Mouse (Mus musculus): ENCODE results near the gene Adcy4. TPM values are rescaled to one million over a fixed set of nuclear protein-coding genes. Genes with fewer than 3 reads are reported as not detected.

Gene Adcy4
- total and polyA plus RNA-seq, 2 experiments from 2014 or later = 10.6 to 17.4 TPM

DNA sequence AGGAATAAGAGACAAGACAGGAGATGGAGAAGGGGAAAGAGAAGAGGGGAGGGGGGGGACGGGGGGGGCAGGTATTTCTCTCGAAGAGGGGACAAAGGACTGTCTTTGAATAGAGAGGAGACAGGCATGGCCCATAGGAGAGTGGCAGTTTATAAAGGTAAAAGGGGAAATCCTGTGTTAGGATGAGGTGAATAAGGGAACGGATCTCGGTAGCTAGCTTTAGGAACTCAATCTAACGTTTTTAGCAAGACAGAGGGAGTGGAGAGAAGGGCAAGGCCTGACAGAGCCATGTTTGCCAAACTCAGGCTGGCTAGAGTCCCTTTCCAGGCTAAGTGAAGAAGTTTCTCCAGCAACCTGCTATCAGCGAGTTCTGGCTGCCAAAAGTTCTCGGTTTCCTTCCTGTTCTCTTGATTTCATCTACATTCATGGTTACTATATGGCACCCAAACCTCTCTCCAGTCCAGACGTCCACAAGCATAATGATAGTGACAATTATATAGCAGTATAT lies 61.4 kb downstream of the Adcy4 start:
- 40% methylated on average over 8 of the region's 8 CpGs for WGBS
- DNase-seq (ENCODE audit: low spot score) (no peak), ATAC-seq (ENCODE audit: insufficient read depth, low read depth) (no peak)
- Histone ChIP-seq H3K4me3 (ENCODE audit: low read depth, low read length) (peak overlapping the region; percentile 80), H3K9ac (replicated peaks; ENCODE audit: low read depth, low read length) (0 out of 2 replicates have a peak overlapping the region, but pooled peaks have one; percentile 12), H3K4me1 (ENCODE audit: control insufficient read depth, insufficient read depth) (no peaks in the 10 kb centered on the region; the same call in 1 of the 2 replicates), H3K36me3 (replicated peaks; ENCODE audit: control insufficient read depth, insufficient read depth, low read length) (peaks cover 2% of the 10 kb centered on the region), H3K4me2 (ENCODE audit: low read depth, low read length) (peak overlapping the region; percentile 68), H3K9me3 (replicated peaks; ENCODE audit: control insufficient read depth, low read length) (no peaks in the 10 kb centered on the region), H3K27me3 (ENCODE audit: control insufficient read depth, insufficient read depth, low read length) (no peaks in the 10 kb centered on the region), H3K27ac (ENCODE audit: low read depth) (no peak overlapping the region)
- TF ChIP-seq CTCF (IDR thresholded peaks at IDR 0.05; ENCODE audit: low read depth) = no peak
- TF ChIP-seq EP300 (IDR thresholded peaks at IDR 0.05; ENCODE audit: low read depth) = no peak

DNA sequence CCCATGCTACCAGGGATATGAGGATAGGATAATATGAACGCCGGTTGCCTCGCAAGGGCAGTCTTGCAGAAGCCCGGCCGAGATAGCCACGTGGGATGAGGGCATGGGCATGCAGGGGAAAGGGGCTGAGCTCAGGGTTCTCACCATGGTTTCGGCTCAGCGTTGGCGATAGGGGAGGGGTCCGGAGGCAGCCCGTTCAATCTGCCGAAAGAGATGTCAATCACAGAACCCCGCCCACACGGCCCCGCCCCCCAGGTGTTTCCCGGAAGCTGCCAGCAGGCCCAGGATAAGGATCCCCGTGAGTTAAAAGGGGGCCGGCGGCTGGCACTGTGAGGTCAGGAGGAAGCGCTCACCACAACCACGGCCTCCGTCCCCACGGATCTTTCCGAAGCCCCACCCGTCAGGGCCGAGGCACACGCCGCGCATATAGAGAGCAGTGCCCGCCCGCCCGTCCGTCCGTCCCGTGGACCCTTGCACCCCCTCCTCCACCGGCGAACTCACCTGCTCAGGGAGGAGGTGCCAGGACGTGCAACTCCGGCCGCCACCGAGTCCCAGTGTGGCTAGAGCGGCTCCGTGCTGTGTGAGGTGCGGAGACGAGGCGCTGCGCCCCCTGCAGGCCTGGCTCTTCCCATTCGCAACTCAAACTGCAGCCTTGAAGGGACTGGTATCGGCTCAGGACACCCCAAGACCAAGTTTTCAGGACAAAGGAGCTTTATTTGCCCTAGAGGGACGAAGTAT lies 62.0 kb downstream of the Adcy4 start, which contains the start of gene Rabggta:
Gene Rabggta (minus strand): TSS at position 564 of the 738 bp plus-strand sequence.
- peak within 1 kb of the TSS; percentile 70 for H3K9ac ChIP-seq (replicated peaks; ENCODE audit: low read depth, low read length)
- H3K4me1 ChIP-seq (ENCODE audit: control insufficient read depth, insufficient read depth) = no peaks in the 10 kb centered on the region; the same call in 1 of the 2 replicates
- H3K4me2 ChIP-seq (ENCODE audit: low read depth, low read length) = peak within 1 kb of the TSS; percentile 68
- H3K9me3 ChIP-seq (replicated peaks; ENCODE audit: control insufficient read depth, low read length) = no peaks in the 10 kb centered on the region
- DNase-seq (ENCODE audit: low spot score) (peak; percentile 87), ATAC-seq (ENCODE audit: insufficient read depth, low read depth) (peak; percentile 92)
- peaks cover 8% of the 10 kb centered on the region for H3K36me3 ChIP-seq (replicated peaks; ENCODE audit: control insufficient read depth, insufficient read depth, low read length)
- no peaks in the 10 kb centered on the region for H3K27me3 ChIP-seq (ENCODE audit: control insufficient read depth, insufficient read depth, low read length)
- TF ChIP-seq EP300 (IDR thresholded peaks at IDR 0.05; ENCODE audit: low read depth) = no peak
- TF ChIP-seq CTCF (IDR thresholded peaks at IDR 0.05; ENCODE audit: low read depth) = peak; percentile 90
- WGBS = under 1% methylated on average over 49 of the region's 50 CpGs
- peak within 1 kb of the TSS; percentile 75 for H3K27ac ChIP-seq (ENCODE audit: low read depth)
- H3K4me3 ChIP-seq (ENCODE audit: low read depth, low read length) = peak within 1 kb of the TSS; percentile 80

DNA sequence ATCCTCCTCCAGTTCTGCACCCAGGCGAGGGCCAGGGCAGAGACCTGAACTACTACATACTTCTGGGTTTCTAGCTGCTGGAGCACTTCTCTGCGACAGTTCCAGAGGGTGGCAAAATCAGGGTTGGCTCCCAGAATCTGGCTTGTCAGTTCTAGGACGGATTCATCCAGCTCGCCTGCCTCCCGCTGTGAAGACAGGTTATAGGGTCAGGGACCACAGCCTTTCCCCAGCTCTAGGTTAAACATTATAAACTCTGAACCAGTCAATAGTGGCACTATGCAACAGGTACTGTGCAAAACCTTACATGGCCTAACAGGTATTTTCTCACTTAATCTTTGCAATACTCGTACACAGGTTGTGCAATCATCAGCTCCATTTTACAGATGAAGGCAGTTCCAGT lies 62.8 kb downstream of the Adcy4 start:
- Histone ChIP-seq H3K9me3 (replicated peaks; ENCODE audit: control insufficient read depth, low read length) (no peaks in the 10 kb centered on the region), H3K4me1 (ENCODE audit: control insufficient read depth, insufficient read depth) (no peaks in the 10 kb centered on the region; the same call in 1 of the 2 replicates), H3K27ac (ENCODE audit: low read depth) (no peak overlapping the region), H3K36me3 (replicated peaks; ENCODE audit: control insufficient read depth, insufficient read depth, low read length) (peaks cover 16% of the 10 kb centered on the region), H3K4me2 (ENCODE audit: low read depth, low read length) (peak overlapping the region; percentile 68), H3K9ac (replicated peaks; ENCODE audit: low read depth, low read length) (no peak overlapping the region), H3K4me3 (ENCODE audit: low read depth, low read length) (peak overlapping the region; percentile 80), H3K27me3 (ENCODE audit: control insufficient read depth, insufficient read depth, low read length) (no peaks in the 10 kb centered on the region)
- DNase-seq (ENCODE audit: low spot score) = no peak
- ATAC-seq (ENCODE audit: insufficient read depth, low read depth) = no peak
- TF ChIP-seq EP300 (IDR thresholded peaks at IDR 0.05; ENCODE audit: low read depth) (no peak), CTCF (IDR thresholded peaks at IDR 0.05; ENCODE audit: low read depth) (no peak)
- 91% methylated on average over 6 of the region's 6 CpGs for WGBS

DNA sequence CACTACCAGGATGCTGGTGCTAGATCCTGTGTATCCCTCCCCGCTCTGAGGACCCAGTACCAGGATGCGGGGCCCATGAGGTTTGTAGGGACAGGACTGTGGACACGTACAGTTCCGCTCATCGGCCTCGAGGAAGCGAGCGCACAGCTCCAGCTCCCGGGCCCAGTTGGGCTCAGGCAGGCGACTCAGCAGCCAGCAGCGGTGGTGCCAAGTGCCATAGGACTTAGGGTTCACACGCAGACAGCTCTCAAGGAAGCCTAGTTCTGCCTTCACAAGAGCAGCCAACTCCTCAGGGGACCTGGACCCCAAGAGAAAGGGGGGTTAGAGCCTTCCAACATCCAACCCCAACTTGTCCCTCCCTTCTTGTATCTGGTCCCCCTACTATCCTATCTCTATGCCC lies 63.2 kb downstream of the Adcy4 start:
- no peak for DNase-seq (ENCODE audit: low spot score)
- WGBS = 94% methylated on average over 12 of the region's 12 CpGs
- Histone ChIP-seq H3K9me3 (replicated peaks; ENCODE audit: control insufficient read depth, low read length) (no peaks in the 10 kb centered on the region), H3K27ac (ENCODE audit: low read depth) (no peak overlapping the region), H3K27me3 (ENCODE audit: control insufficient read depth, insufficient read depth, low read length) (no peaks in the 10 kb centered on the region), H3K4me2 (ENCODE audit: low read depth, low read length) (no peak overlapping the region), H3K4me1 (ENCODE audit: control insufficient read depth, insufficient read depth) (no peaks in the 10 kb centered on the region; the same call in 1 of the 2 replicates), H3K9ac (replicated peaks; ENCODE audit: low read depth, low read length) (no peak overlapping the region), H3K36me3 (replicated peaks; ENCODE audit: control insufficient read depth, insufficient read depth, low read length) (peaks cover 17% of the 10 kb centered on the region), H3K4me3 (ENCODE audit: low read depth, low read length) (no peak overlapping the region)
- no peak for TF ChIP-seq EP300 (IDR thresholded peaks at IDR 0.05; ENCODE audit: low read depth)
- no peak for TF ChIP-seq CTCF (IDR thresholded peaks at IDR 0.05; ENCODE audit: low read depth)
- ATAC-seq (ENCODE audit: insufficient read depth, low read depth) = no peak

DNA sequence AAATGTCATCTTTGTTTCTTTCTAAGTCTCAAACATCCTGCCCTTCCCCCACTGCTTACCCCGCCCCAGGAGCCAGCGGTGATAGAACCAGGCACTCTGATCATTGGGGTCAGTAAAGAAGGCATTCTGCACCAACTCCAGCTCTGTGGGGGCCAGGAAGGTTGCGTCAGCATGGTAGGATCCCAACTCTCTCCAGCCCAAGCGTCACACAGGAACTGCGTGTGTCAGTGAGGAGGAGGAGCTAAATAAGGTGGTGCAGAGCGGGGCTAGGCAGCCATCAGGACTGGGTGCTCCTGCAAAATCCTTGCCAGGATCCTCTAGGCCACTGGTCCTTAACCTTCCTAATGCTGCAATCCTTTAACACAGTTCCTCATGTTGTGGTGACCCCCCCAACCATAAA lies 64.2 kb downstream of the Adcy4 start:
- no peak overlapping the region for H3K9ac ChIP-seq (replicated peaks; ENCODE audit: low read depth, low read length)
- no peaks in the 10 kb centered on the region; the same call in 1 of the 2 replicates for H3K4me1 ChIP-seq (ENCODE audit: control insufficient read depth, insufficient read depth)
- ATAC-seq (ENCODE audit: insufficient read depth, low read depth) = no peak
- no peak overlapping the region for H3K4me2 ChIP-seq (ENCODE audit: low read depth, low read length)
- H3K9me3 ChIP-seq (replicated peaks; ENCODE audit: control insufficient read depth, low read length) = no peaks in the 10 kb centered on the region
- DNase-seq (ENCODE audit: low spot score) = no peak
- WGBS = 91% methylated on average over 6 of the region's 6 CpGs
- TF ChIP-seq EP300 (IDR thresholded peaks at IDR 0.05; ENCODE audit: low read depth) (no peak), CTCF (IDR thresholded peaks at IDR 0.05; ENCODE audit: low read depth) (no peak)
- no peak overlapping the region for H3K4me3 ChIP-seq (ENCODE audit: low read depth, low read length)
- no peak overlapping the region for H3K27ac ChIP-seq (ENCODE audit: low read depth)
- peaks cover 17% of the 10 kb centered on the region for H3K36me3 ChIP-seq (replicated peaks; ENCODE audit: control insufficient read depth, insufficient read depth, low read length)
- no peaks in the 10 kb centered on the region for H3K27me3 ChIP-seq (ENCODE audit: control insufficient read depth, insufficient read depth, low read length)

Other genes with a start within 250 kb of the Adcy4 start
Only the 30 nearest of the 35 such genes appear.
- gene Fitm1, start 208.5 kb downstream of the Adcy4 start, total RNA-seq (2014; rRNA removed; ENCODE audit: low replicate concordance) = 212 and 277 TPM in 2 replicates
- 181 and 195 TPM in 2 replicates for gene Fitm1, start 208.5 kb downstream of the Adcy4 start, polyA plus RNA-seq (2015; fragmentation: Nextera tagmentation; extraction: Ambion mirVana)
- gene Psme1, start 206.0 kb downstream of the Adcy4 start, total RNA-seq (2014; rRNA removed; ENCODE audit: low replicate concordance) = 145 and 181 TPM in 2 replicates
- gene Psme1, start 206.0 kb downstream of the Adcy4 start, polyA plus RNA-seq (2015; fragmentation: Nextera tagmentation; extraction: Ambion mirVana) = 250 and 254 TPM in 2 replicates
- gene Emc9, start 198.8 kb downstream of the Adcy4 start, total RNA-seq (2014; rRNA removed; ENCODE audit: low replicate concordance) = 36.1 and 37.6 TPM in 2 replicates
- 52.9 and 54.1 TPM in 2 replicates for gene Emc9, start 198.8 kb downstream of the Adcy4 start, polyA plus RNA-seq (2015; fragmentation: Nextera tagmentation; extraction: Ambion mirVana)
- 35.3 and 352 TPM in 2 replicates for gene Psme2, start 193.0 kb downstream of the Adcy4 start, total RNA-seq (2014; rRNA removed; ENCODE audit: low replicate concordance)
- 220 and 234 TPM in 2 replicates for gene Psme2, start 193.0 kb downstream of the Adcy4 start, polyA plus RNA-seq (2015; fragmentation: Nextera tagmentation; extraction: Ambion mirVana)
- 15.0 and 20.1 TPM in 2 replicates for gene Rnf31, start 192.4 kb downstream of the Adcy4 start, total RNA-seq (2014; rRNA removed; ENCODE audit: low replicate concordance)
- gene Rnf31, start 192.4 kb downstream of the Adcy4 start, polyA plus RNA-seq (2015; fragmentation: Nextera tagmentation; extraction: Ambion mirVana) = 10.3 and 13.6 TPM in 2 replicates
- 31.5 and 44.7 TPM in 2 replicates for gene Irf9, start 180.5 kb downstream of the Adcy4 start, total RNA-seq (2014; rRNA removed; ENCODE audit: low replicate concordance)
- 11.6 and 14.2 TPM in 2 replicates for gene Irf9, start 180.5 kb downstream of the Adcy4 start, polyA plus RNA-seq (2015; fragmentation: Nextera tagmentation; extraction: Ambion mirVana)
- gene Rec8, start 166.1 kb downstream of the Adcy4 start, total RNA-seq (2014; rRNA removed; ENCODE audit: low replicate concordance) = 1.5 and 9.1 TPM in 2 replicates
- gene Rec8, start 166.1 kb downstream of the Adcy4 start, polyA plus RNA-seq (2015; fragmentation: Nextera tagmentation; extraction: Ambion mirVana) = 1.9 and 2.1 TPM in 2 replicates
- gene Ipo4, start 148.1 kb downstream of the Adcy4 start, total RNA-seq (2014; rRNA removed; ENCODE audit: low replicate concordance) = 34.9 and 49.8 TPM in 2 replicates
- gene Ipo4, start 148.1 kb downstream of the Adcy4 start, polyA plus RNA-seq (2015; fragmentation: Nextera tagmentation; extraction: Ambion mirVana) = 32.0 and 37.6 TPM in 2 replicates
- gene Gm49378, start 146.2 kb downstream of the Adcy4 start, total RNA-seq (2014; rRNA removed; ENCODE audit: low replicate concordance) = 0.15 and 6.9 TPM in 2 replicates
- 1.1 and 1.2 TPM in 2 replicates for gene Gm49378, start 146.2 kb downstream of the Adcy4 start, polyA plus RNA-seq (2015; fragmentation: Nextera tagmentation; extraction: Ambion mirVana)
- gene Tm9sf1, start 140.3 kb downstream of the Adcy4 start, total RNA-seq (2014; rRNA removed; ENCODE audit: low replicate concordance) = 62.8 and 83.3 TPM in 2 replicates
- gene Tm9sf1, start 140.3 kb downstream of the Adcy4 start, polyA plus RNA-seq (2015; fragmentation: Nextera tagmentation; extraction: Ambion mirVana) = 62.7 and 67.4 TPM in 2 replicates
- gene Tssk4, start 133.9 kb downstream of the Adcy4 start, total RNA-seq (2014; rRNA removed; ENCODE audit: low replicate concordance) = 0.12 TPM in 1 of 2 replicates, not detected in the other
- gene Tssk4, start 133.9 kb downstream of the Adcy4 start, polyA plus RNA-seq (2015; fragmentation: Nextera tagmentation; extraction: Ambion mirVana) = 0.25 and 0.31 TPM in 2 replicates
- 62.4 and 66.0 TPM in 2 replicates for gene Mdp1, start 123.6 kb downstream of the Adcy4 start, total RNA-seq (2014; rRNA removed; ENCODE audit: low replicate concordance)
- gene Mdp1, start 123.6 kb downstream of the Adcy4 start, polyA plus RNA-seq (2015; fragmentation: Nextera tagmentation; extraction: Ambion mirVana) = 98.6 and 104 TPM in 2 replicates
- 27.4 and 31.8 TPM in 2 replicates for gene Gmpr2, start 112.2 kb downstream of the Adcy4 start, total RNA-seq (2014; rRNA removed; ENCODE audit: low replicate concordance)
- gene Gmpr2, start 112.2 kb downstream of the Adcy4 start, polyA plus RNA-seq (2015; fragmentation: Nextera tagmentation; extraction: Ambion mirVana) = 27.7 and 29.2 TPM in 2 replicates
- gene Nedd8, start 112.0 kb downstream of the Adcy4 start, total RNA-seq (2014; rRNA removed; ENCODE audit: low replicate concordance) = 137 and 141 TPM in 2 replicates
- gene Nedd8, start 112.0 kb downstream of the Adcy4 start, polyA plus RNA-seq (2015; fragmentation: Nextera tagmentation; extraction: Ambion mirVana) = 460 and 483 TPM in 2 replicates
- gene Tinf2, start 102.3 kb downstream of the Adcy4 start, total RNA-seq (2014; rRNA removed; ENCODE audit: low replicate concordance) = 11.9 and 20.2 TPM in 2 replicates
- gene Tinf2, start 102.3 kb downstream of the Adcy4 start, polyA plus RNA-seq (2015; fragmentation: Nextera tagmentation; extraction: Ambion mirVana) = 15.9 and 17.1 TPM in 2 replicates
- gene Tgm1, start 70.2 kb downstream of the Adcy4 start, total RNA-seq (2014; rRNA removed; ENCODE audit: low replicate concordance) = 0.85 and 1.3 TPM in 2 replicates
- 0.11 and 0.27 TPM in 2 replicates for gene Tgm1, start 70.2 kb downstream of the Adcy4 start, polyA plus RNA-seq (2015; fragmentation: Nextera tagmentation; extraction: Ambion mirVana)
- 35.6 and 36.8 TPM in 2 replicates for gene Rabggta, start 61.8 kb downstream of the Adcy4 start, total RNA-seq (2014; rRNA removed; ENCODE audit: low replicate concordance)
- gene Rabggta, start 61.8 kb downstream of the Adcy4 start, polyA plus RNA-seq (2015; fragmentation: Nextera tagmentation; extraction: Ambion mirVana) = 20.8 and 21.8 TPM in 2 replicates
- gene Dhrs1, start 38.4 kb downstream of the Adcy4 start, total RNA-seq (2014; rRNA removed; ENCODE audit: low replicate concordance) = 51.9 and 58.1 TPM in 2 replicates
- gene Dhrs1, start 38.4 kb downstream of the Adcy4 start, polyA plus RNA-seq (2015; fragmentation: Nextera tagmentation; extraction: Ambion mirVana) = 62.9 and 65.0 TPM in 2 replicates
- gene Nop9, start 38.4 kb downstream of the Adcy4 start, total RNA-seq (2014; rRNA removed; ENCODE audit: low replicate concordance) = 20.2 and 26.3 TPM in 2 replicates
- 13.1 and 14.2 TPM in 2 replicates for gene Nop9, start 38.4 kb downstream of the Adcy4 start, polyA plus RNA-seq (2015; fragmentation: Nextera tagmentation; extraction: Ambion mirVana)
- gene Cideb, start 25.6 kb downstream of the Adcy4 start, total RNA-seq (2014; rRNA removed; ENCODE audit: low replicate concordance) = 0.31 and 0.34 TPM in 2 replicates
- 2.8 and 3.6 TPM in 2 replicates for gene Cideb, start 25.6 kb downstream of the Adcy4 start, polyA plus RNA-seq (2015; fragmentation: Nextera tagmentation; extraction: Ambion mirVana)
- not detected in 2 replicates for gene Ltb4r2, start 22.7 kb downstream of the Adcy4 start, total RNA-seq (2014; rRNA removed; ENCODE audit: low replicate concordance)
- gene Ltb4r2, start 22.7 kb downstream of the Adcy4 start, polyA plus RNA-seq (2015; fragmentation: Nextera tagmentation; extraction: Ambion mirVana) = 0.10 and 0.22 TPM in 2 replicates
- gene Ltb4r1, start 18.1 kb downstream of the Adcy4 start, total RNA-seq (2014; rRNA removed; ENCODE audit: low replicate concordance) = 0.62 TPM in 1 of 2 replicates, not detected in the other
- gene Ltb4r1, start 18.1 kb downstream of the Adcy4 start, polyA plus RNA-seq (2015; fragmentation: Nextera tagmentation; extraction: Ambion mirVana) = 0.38 and 0.40 TPM in 2 replicates
- gene Ripk3, start 4.8 kb upstream of the Adcy4 start, total RNA-seq (2014; rRNA removed; ENCODE audit: low replicate concordance) = 8.5 and 16.3 TPM in 2 replicates
- gene Ripk3, start 4.8 kb upstream of the Adcy4 start, polyA plus RNA-seq (2015; fragmentation: Nextera tagmentation; extraction: Ambion mirVana) = 9.3 and 9.4 TPM in 2 replicates
- 6.5 and 8.5 TPM in 2 replicates for gene Nfatc4, start 39.0 kb upstream of the Adcy4 start, total RNA-seq (2014; rRNA removed; ENCODE audit: low replicate concordance)
- 3.4 and 4.0 TPM in 2 replicates for gene Nfatc4, start 39.0 kb upstream of the Adcy4 start, polyA plus RNA-seq (2015; fragmentation: Nextera tagmentation; extraction: Ambion mirVana)
- 27.6 and 29.0 TPM in 2 replicates for gene Nynrin, start 69.9 kb upstream of the Adcy4 start, total RNA-seq (2014; rRNA removed; ENCODE audit: low replicate concordance)
- gene Nynrin, start 69.9 kb upstream of the Adcy4 start, polyA plus RNA-seq (2015; fragmentation: Nextera tagmentation; extraction: Ambion mirVana) = 3.9 and 4.7 TPM in 2 replicates
- gene Cbln3, start 100.3 kb upstream of the Adcy4 start, total RNA-seq (2014; rRNA removed; ENCODE audit: low replicate concordance) = 0.73 and 2.5 TPM in 2 replicates
- 0.47 and 0.68 TPM in 2 replicates for gene Cbln3, start 100.3 kb upstream of the Adcy4 start, polyA plus RNA-seq (2015; fragmentation: Nextera tagmentation; extraction: Ambion mirVana)
- gene Khnyn, start 100.9 kb upstream of the Adcy4 start, total RNA-seq (2014; rRNA removed; ENCODE audit: low replicate concordance) = 17.1 and 19.5 TPM in 2 replicates
- 5.0 and 5.3 TPM in 2 replicates for gene Khnyn, start 100.9 kb upstream of the Adcy4 start, polyA plus RNA-seq (2015; fragmentation: Nextera tagmentation; extraction: Ambion mirVana)
- 89.1 and 138 TPM in 2 replicates for gene Sdr39u1, start 116.2 kb upstream of the Adcy4 start, total RNA-seq (2014; rRNA removed; ENCODE audit: low replicate concordance)
- gene Sdr39u1, start 116.2 kb upstream of the Adcy4 start, polyA plus RNA-seq (2015; fragmentation: Nextera tagmentation; extraction: Ambion mirVana) = 79.5 and 88.3 TPM in 2 replicates
- gene Cma1, start 160.6 kb upstream of the Adcy4 start, total RNA-seq (2014; rRNA removed; ENCODE audit: low replicate concordance) = 1.6 and 4.4 TPM in 2 replicates
- 22.1 and 24.1 TPM in 2 replicates for gene Cma1, start 160.6 kb upstream of the Adcy4 start, polyA plus RNA-seq (2015; fragmentation: Nextera tagmentation; extraction: Ambion mirVana)
- not detected in 2 replicates for gene Cma2, start 166.9 kb upstream of the Adcy4 start, total RNA-seq (2014; rRNA removed; ENCODE audit: low replicate concordance)
- gene Cma2, start 166.9 kb upstream of the Adcy4 start, polyA plus RNA-seq (2015; fragmentation: Nextera tagmentation; extraction: Ambion mirVana) = not detected in 2 replicates